Mouse (Mus musculus): ENCODE results near the gene Dhfr. TPM values are rescaled to one million over a fixed set of nuclear protein-coding genes. Genes with fewer than 3 reads are reported as not detected.
"Not testable (repeated sequence)": the region's sequence is repeated elsewhere in the genome, so short reads cannot be mapped to it uniquely, and the experiment has no call there.

Dhfr gene
- polyA plus RNA-seq, 1 experiment from 2014 or later = 10.2 TPM

DNA sequence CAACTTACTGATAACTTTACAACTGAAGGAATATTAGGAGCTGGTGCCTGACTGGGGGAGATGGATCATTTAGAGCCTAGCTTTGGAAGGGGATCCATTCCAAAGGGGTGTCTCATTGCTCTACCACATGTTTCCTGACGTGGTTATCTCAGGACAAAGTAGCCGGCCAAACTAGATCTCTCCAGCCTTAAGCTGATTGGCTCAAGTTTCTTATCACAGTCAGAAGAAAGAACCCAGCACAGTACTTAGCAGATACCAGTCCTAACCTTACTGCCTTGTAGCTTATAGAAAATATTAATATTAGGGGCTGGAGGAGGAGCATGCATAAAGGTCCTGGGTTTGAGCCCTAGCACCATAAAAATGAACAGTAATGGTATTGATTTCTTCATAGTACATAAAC is 7.1 kb downstream of the Dhfr start:
- H3K9ac ChIP-seq (ENCODE audit: low read depth, low read length) = no peak overlapping the region
- no peak overlapping the region for H3K4me2 ChIP-seq (replicated peaks; ENCODE audit: low read depth)
- H3K9me3 ChIP-seq (ENCODE audit: control insufficient read depth) = no peaks in the 10 kb centered on the region
- no peaks in the 10 kb centered on the region for H3K4me1 ChIP-seq (replicated peaks; ENCODE audit: control insufficient read depth, insufficient read depth, low read length)
- no peak for TF ChIP-seq CTCF (IDR thresholded peaks at IDR 0.05; ENCODE audit: low read depth)
- no peak for ATAC-seq
- no peaks in the 10 kb centered on the region for H3K27me3 ChIP-seq (replicated peaks; ENCODE audit: control insufficient read depth, insufficient read depth, low read length)
- H3K36me3 ChIP-seq (ENCODE audit: control insufficient read depth, insufficient read depth) = peaks cover 7% of the 10 kb centered on the region
- H3K4me3 ChIP-seq (ENCODE audit: low read depth, low read length) = no peak overlapping the region
- 72% methylated on average over 2 of the region's 2 CpGs for WGBS
- no peak overlapping the region for H3K27ac ChIP-seq (ENCODE audit: low read depth, low read length)

GRCm38 (mm10) chr13:92365312-92365711 is 10.8 kb downstream of the Dhfr start:
- H3K4me2 ChIP-seq (replicated peaks; ENCODE audit: low read depth) = no peak overlapping the region
- WGBS = 76% methylated on average over 4 of the region's 4 CpGs
- H3K9me3 ChIP-seq (ENCODE audit: control insufficient read depth) = no peaks in the 10 kb centered on the region
- peaks cover 14% of the 10 kb centered on the region for H3K36me3 ChIP-seq (ENCODE audit: control insufficient read depth, insufficient read depth)
- no peak for TF ChIP-seq CTCF (IDR thresholded peaks at IDR 0.05; ENCODE audit: low read depth)
- ATAC-seq = no peak
- no peak overlapping the region for H3K9ac ChIP-seq (ENCODE audit: low read depth, low read length)
- no peaks in the 10 kb centered on the region for H3K27me3 ChIP-seq (replicated peaks; ENCODE audit: control insufficient read depth, insufficient read depth, low read length)
- H3K4me1 ChIP-seq (replicated peaks; ENCODE audit: control insufficient read depth, insufficient read depth, low read length) = no peaks in the 10 kb centered on the region
- no peak overlapping the region for H3K4me3 ChIP-seq (ENCODE audit: low read depth, low read length)
- no peak overlapping the region for H3K27ac ChIP-seq (ENCODE audit: low read depth, low read length)

DNA sequence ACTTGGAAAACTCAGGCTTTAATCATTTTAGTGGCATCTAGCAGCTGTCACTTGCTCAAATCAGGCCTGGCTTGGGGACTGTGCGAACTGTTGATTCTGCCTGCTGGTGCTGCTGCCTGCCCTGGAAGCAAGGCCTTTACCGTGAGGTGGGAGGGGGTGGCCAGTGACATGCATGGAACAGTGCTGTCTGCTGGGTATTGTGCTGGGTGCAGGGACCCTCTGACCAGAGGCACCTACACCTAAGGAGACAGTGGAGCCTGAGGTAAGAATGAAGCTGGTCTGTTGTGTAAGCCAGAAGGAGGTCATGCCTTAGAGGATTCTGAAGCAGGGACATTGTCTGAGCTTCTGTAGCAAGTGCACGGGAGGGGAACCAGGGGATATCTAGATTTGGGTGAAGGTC is 16.3 kb downstream of the Dhfr start:
- Histone ChIP-seq H3K9me3 (ENCODE audit: control insufficient read depth) (no peaks in the 10 kb centered on the region), H3K4me2 (replicated peaks; ENCODE audit: low read depth) (no peak overlapping the region), H3K9ac (ENCODE audit: low read depth, low read length) (no peak overlapping the region), H3K4me1 (replicated peaks; ENCODE audit: control insufficient read depth, insufficient read depth, low read length) (no peaks in the 10 kb centered on the region), H3K36me3 (ENCODE audit: control insufficient read depth, insufficient read depth) (peaks cover 10% of the 10 kb centered on the region), H3K4me3 (ENCODE audit: low read depth, low read length) (no peak overlapping the region), H3K27me3 (replicated peaks; ENCODE audit: control insufficient read depth, insufficient read depth, low read length) (no peaks in the 10 kb centered on the region), H3K27ac (ENCODE audit: low read depth, low read length) (no peak overlapping the region)
- no peak for TF ChIP-seq CTCF (IDR thresholded peaks at IDR 0.05; ENCODE audit: low read depth)
- no peak for ATAC-seq
- whole genome bisulfite sequencing = 92% methylated on average over 3 of the region's 3 CpGs

GRCm38 (mm10) chr13:92371466-92371865 is 16.9 kb downstream of the Dhfr start:
- H3K4me2 ChIP-seq (replicated peaks; ENCODE audit: low read depth); H3K4me3 ChIP-seq (ENCODE audit: low read depth, low read length); ATAC-seq; H3K4me1 ChIP-seq (replicated peaks; ENCODE audit: control insufficient read depth, insufficient read depth, low read length); H3K27ac ChIP-seq (ENCODE audit: low read depth, low read length); H3K27me3 ChIP-seq (replicated peaks; ENCODE audit: control insufficient read depth, insufficient read depth, low read length); H3K9ac ChIP-seq (ENCODE audit: low read depth, low read length); H3K9me3 ChIP-seq (ENCODE audit: control insufficient read depth): not testable (repeated sequence)
- peaks cover 10% of the 10 kb centered on the region for H3K36me3 ChIP-seq (ENCODE audit: control insufficient read depth, insufficient read depth)
- 98% methylated on average over 5 of the region's 6 CpGs for WGBS

DNA sequence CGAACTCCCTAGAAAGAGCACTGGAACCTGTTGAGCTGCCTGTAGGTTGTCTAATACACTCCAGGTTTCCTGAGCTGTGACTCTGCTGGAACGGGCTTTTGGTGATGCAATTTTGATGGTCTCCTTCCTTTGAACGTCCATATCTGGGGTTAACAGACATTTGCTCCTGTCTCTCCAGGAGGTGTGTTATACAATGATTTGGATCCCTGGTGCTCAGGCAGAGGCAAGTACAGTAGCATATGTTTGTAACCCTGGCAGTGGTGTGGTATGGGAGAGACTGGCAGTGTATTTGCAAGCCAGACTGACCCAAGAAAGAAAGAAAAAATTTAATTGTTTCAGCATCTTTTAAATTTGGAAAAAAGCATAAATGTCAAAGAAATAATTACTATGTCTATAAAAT is 32.8 kb downstream of the Dhfr start:
- no peak overlapping the region for H3K27ac ChIP-seq (ENCODE audit: low read depth, low read length)
- no peak for TF ChIP-seq CTCF (IDR thresholded peaks at IDR 0.05; ENCODE audit: low read depth)
- no peaks in the 10 kb centered on the region for H3K4me1 ChIP-seq (replicated peaks; ENCODE audit: control insufficient read depth, insufficient read depth, low read length)
- H3K4me2 ChIP-seq (replicated peaks; ENCODE audit: low read depth) = no peak overlapping the region
- no peaks in the 10 kb centered on the region for H3K27me3 ChIP-seq (replicated peaks; ENCODE audit: control insufficient read depth, insufficient read depth, low read length)
- no peak overlapping the region for H3K4me3 ChIP-seq (ENCODE audit: low read depth, low read length)
- H3K36me3 ChIP-seq (ENCODE audit: control insufficient read depth, insufficient read depth) = 0 out of 2 replicates have a peak, but pooled peaks cover 6% of the 10 kb centered on the region
- H3K9me3 ChIP-seq (ENCODE audit: control insufficient read depth) = no peaks in the 10 kb centered on the region
- no peak overlapping the region for H3K9ac ChIP-seq (ENCODE audit: low read depth, low read length)
- no peak for ATAC-seq
- WGBS = 87% methylated on average over 3 of the region's 3 CpGs

DNA sequence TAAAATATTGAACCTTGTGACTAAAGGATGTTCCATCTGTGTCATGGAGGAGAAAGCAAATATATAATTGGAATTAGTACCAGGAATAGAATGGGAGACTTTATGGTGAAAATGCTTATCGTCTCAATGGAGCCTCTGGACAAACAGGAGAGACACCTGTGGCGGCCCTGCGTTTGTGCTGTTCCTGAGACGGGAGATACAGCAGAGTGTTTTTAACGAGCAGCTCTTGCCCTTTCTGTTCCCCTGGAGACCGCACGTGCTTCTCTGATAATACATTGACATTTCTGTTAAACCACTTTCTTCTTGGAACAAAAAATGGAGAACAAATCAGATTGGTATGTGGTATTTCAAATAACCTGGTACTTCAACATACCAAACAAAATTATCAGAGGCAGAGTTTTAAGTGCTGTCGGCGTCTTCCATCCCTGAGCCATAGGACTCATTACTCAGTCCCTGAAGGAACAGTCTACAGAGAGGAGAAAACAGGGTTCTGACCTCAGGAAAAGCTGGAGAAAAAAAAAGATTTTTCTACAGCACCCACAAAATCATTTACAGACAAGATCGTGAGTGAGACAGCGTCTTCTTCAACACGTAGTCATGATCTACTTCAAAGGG is 38.6 kb downstream of the Dhfr start:
- no peak overlapping the region for H3K4me3 ChIP-seq (ENCODE audit: low read depth, low read length)
- no peak overlapping the region for H3K9ac ChIP-seq (ENCODE audit: low read depth, low read length)
- TF ChIP-seq CTCF (IDR thresholded peaks at IDR 0.05; ENCODE audit: low read depth) = no peak
- no peak for ATAC-seq
- H3K9me3 ChIP-seq (ENCODE audit: control insufficient read depth) = no peaks in the 10 kb centered on the region
- H3K4me2 ChIP-seq (replicated peaks; ENCODE audit: low read depth) = no peak overlapping the region
- H3K27me3 ChIP-seq (replicated peaks; ENCODE audit: control insufficient read depth, insufficient read depth, low read length) = no peaks in the 10 kb centered on the region
- H3K36me3 ChIP-seq (ENCODE audit: control insufficient read depth, insufficient read depth) = no peaks in the 10 kb centered on the region
- no peaks in the 10 kb centered on the region for H3K4me1 ChIP-seq (replicated peaks; ENCODE audit: control insufficient read depth, insufficient read depth, low read length)
- 70% methylated on average over 12 of the region's 12 CpGs for WGBS
- no peak overlapping the region for H3K27ac ChIP-seq (ENCODE audit: low read depth, low read length)
